Mouse (Mus musculus): Measurements from ENCODE around the gene Mtus2. TPM values are rescaled to one million over a fixed set of nuclear protein-coding genes. Genes with fewer than 3 reads are reported as not detected.

Mtus2 gene
- polyA plus RNA-seq, 1 experiment: 22.5 TPM

- no peak overlapping the region for H3K4me3 ChIP-seq (ENCODE audit: insufficient read depth, low read length)
- no peak overlapping the region for H3K27ac ChIP-seq (ENCODE audit: insufficient read depth, low read length)
- H3K4me1 ChIP-seq (ENCODE audit: control insufficient read depth, insufficient read depth, low read length): no peaks in the 10 kb centered on the region; the same call in 1 of the 2 replicates
- TF ChIP-seq POLR2A (IDR thresholded peaks at IDR 0.05; ENCODE audit: extremely low read depth, insufficient read depth, low read length): no peak
- TF ChIP-seq CTCF (IDR thresholded peaks at IDR 0.05; ENCODE audit: extremely low read depth, insufficient read depth, low read length): no peak
These were observed 158.2 kb downstream of the Mtus2 start for GRCm38 (mm10) chr5:148115207-148115817.

DNA sequence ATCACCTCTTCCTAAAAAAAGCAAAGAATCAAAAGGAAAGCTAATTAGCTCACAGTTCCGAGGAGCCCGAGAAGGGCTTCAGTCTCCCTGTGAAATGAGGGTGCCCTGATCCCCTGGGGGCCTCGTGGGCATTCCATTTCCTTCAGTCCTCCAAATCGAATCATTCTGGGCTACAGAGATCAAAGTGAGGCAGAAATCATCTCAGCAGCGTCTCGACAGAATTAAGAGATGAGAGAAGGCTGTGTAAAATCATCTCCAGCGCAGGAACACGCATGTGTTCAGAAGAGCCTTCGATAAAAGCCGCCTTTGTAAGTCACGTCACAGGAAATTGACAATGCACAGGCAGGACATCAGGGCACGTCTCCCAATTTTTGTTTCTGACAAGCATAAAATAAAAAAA lies 167.2 kb downstream of the Mtus2 start:
- no peak overlapping the region for H3K27ac ChIP-seq (ENCODE audit: insufficient read depth, low read length)

GRCm38 (mm10) chr5:148130691-148131457 lies 173.8 kb downstream of the Mtus2 start:
- 0 out of 2 replicates have a peak, but pooled peaks have one; percentile 10 for TF ChIP-seq CTCF (IDR thresholded peaks at IDR 0.05; ENCODE audit: extremely low read depth, insufficient read depth, low read length)
- TF ChIP-seq POLR2A (IDR thresholded peaks at IDR 0.05; ENCODE audit: extremely low read depth, insufficient read depth, low read length): no peak
- Histone ChIP-seq H3K27ac (ENCODE audit: insufficient read depth, low read length) (peak overlapping the region; percentile 35), H3K4me3 (ENCODE audit: insufficient read depth, low read length) (no peak overlapping the region), H3K4me1 (ENCODE audit: control insufficient read depth, insufficient read depth, low read length) (peaks cover 10% of the 10 kb centered on the region)

More for the DNA sequence above, 167.2 kb downstream of the Mtus2 start:
- H3K4me3 ChIP-seq (ENCODE audit: insufficient read depth, low read length): no peak overlapping the region
- no peaks in the 10 kb centered on the region for H3K4me1 ChIP-seq (ENCODE audit: control insufficient read depth, insufficient read depth, low read length)
- no peak for TF ChIP-seq CTCF (IDR thresholded peaks at IDR 0.05; ENCODE audit: extremely low read depth, insufficient read depth, low read length)
- no peak for TF ChIP-seq POLR2A (IDR thresholded peaks at IDR 0.05; ENCODE audit: extremely low read depth, insufficient read depth, low read length)

DNA sequence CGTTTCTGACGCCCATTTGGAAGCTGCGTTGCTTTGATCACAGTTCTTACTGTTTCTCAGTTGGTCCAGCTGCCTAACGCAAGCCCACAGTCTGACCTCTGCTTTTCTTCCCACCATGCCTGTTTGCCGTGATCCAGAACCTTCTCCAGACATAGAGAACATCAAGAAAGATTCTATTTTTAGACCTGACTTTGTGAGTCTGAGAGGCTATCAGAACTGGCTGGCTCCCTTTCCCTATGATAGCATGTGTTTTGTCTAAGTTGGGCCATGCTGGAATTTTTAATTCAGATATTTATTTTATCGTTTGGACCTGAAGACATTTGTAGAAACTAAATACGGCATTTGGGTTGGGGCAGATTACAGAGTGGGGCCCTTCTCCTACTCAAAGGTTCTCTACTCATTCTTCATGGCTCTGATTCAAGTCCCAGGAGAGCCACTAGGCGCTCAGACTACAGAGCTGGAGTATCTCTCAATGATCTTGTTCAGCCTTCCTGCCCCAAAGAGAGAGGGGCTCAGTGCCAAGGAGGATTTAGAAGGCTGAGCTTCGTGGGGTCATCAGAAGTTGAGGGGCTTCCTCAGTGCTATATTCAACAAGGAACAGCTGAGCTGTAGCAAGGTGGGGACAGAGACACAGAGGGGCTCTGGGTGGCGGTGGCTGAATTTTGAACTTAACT lies 174.5 kb downstream of the Mtus2 start:
- no peak for TF ChIP-seq CTCF (IDR thresholded peaks at IDR 0.05; ENCODE audit: extremely low read depth, insufficient read depth, low read length)
- TF ChIP-seq POLR2A (IDR thresholded peaks at IDR 0.05; ENCODE audit: extremely low read depth, insufficient read depth, low read length): peak; percentile 28; the same call in 1 of the 2 replicates
- Histone ChIP-seq H3K4me3 (ENCODE audit: insufficient read depth, low read length) (no peak overlapping the region), H3K4me1 (ENCODE audit: control insufficient read depth, insufficient read depth, low read length) (peaks cover 10% of the 10 kb centered on the region), H3K27ac (ENCODE audit: insufficient read depth, low read length) (peak overlapping the region; percentile 16; the same call in 1 of the 2 replicates)

DNA sequence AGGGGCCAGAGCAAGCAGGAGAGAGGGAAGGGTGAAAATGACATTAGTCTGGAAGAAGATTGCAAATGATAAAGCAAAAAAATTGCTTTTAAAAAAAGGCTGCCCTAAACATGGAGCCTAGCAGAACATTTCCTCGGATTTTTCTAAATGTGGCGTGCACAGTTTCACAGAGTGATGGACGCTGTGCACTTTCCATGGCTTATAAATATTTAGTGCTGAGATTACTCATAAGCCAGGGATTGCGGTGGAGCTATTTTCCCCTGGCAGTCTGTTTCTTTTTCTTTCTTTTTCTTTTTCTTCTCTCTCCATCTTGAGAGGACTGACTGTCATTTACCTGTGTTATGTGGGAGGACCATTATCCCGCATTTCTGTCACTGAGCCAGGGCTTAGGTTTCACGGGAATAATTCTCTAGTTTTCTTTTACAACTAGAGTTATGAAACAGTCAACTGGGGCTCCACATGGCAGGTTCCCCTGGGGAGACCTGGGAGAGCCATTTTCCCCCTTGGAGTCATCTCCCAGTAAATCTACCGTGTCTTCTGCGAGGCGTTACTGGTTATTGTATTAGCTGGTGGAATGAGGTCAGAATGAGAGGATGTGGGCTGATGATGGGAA lies 176.4 kb downstream of the Mtus2 start:
- TF ChIP-seq POLR2A (IDR thresholded peaks at IDR 0.05; ENCODE audit: extremely low read depth, insufficient read depth, low read length) (no peak), CTCF (IDR thresholded peaks at IDR 0.05; ENCODE audit: extremely low read depth, insufficient read depth, low read length) (no peak)
- H3K4me1 ChIP-seq (ENCODE audit: control insufficient read depth, insufficient read depth, low read length): peaks cover 10% of the 10 kb centered on the region
- H3K27ac ChIP-seq (ENCODE audit: insufficient read depth, low read length): peak overlapping the region; percentile 26; the same call in 1 of the 2 replicates
- no peak overlapping the region for H3K4me3 ChIP-seq (ENCODE audit: insufficient read depth, low read length)

GRCm38 (mm10) chr5:148141662-148142061 lies 184.5 kb downstream of the Mtus2 start:
- Histone ChIP-seq H3K27ac (ENCODE audit: insufficient read depth, low read length) (no peak overlapping the region), H3K4me3 (ENCODE audit: insufficient read depth, low read length) (no peak overlapping the region), H3K4me1 (ENCODE audit: control insufficient read depth, insufficient read depth, low read length) (peaks cover 7% of the 10 kb centered on the region)
- TF ChIP-seq POLR2A (IDR thresholded peaks at IDR 0.05; ENCODE audit: extremely low read depth, insufficient read depth, low read length) (no peak), CTCF (IDR thresholded peaks at IDR 0.05; ENCODE audit: extremely low read depth, insufficient read depth, low read length) (peak; percentile 20; the same call in 1 of the 2 replicates)

DNA sequence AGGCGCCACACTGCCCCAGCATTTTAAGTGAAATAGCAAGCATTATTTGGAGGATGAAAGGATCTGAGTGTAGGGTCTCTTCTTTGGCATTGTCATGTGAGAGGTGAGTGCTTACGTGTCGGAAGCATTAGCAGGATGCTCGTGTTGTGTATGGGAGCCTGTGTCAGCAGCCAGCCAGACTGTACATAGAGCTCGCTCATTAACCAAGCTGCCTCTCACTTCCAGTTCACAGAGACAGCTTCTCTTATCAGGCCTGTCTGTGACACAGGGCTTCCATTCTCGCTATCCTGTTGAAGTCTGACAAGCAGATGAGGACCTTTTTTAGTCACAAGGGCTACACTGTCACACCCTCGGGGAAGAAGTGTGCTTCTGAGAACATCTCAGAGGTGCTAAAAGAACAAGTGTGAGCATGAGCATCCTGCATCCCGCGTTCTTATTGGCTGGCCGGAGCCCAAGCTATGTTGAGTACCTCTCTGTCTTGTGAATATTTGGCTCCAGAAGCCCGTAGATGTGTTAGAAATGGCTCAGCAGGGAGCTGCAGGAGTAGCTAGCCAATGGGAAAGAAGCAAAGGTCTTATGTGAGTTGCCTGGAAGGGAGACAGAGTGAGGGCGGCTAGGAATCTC lies 189.2 kb downstream of the Mtus2 start:
- H3K4me3 ChIP-seq (ENCODE audit: insufficient read depth, low read length): no peak overlapping the region
- peaks cover 10% of the 10 kb centered on the region for H3K4me1 ChIP-seq (ENCODE audit: control insufficient read depth, insufficient read depth, low read length)
- TF ChIP-seq CTCF (IDR thresholded peaks at IDR 0.05; ENCODE audit: extremely low read depth, insufficient read depth, low read length) (no peak), POLR2A (IDR thresholded peaks at IDR 0.05; ENCODE audit: extremely low read depth, insufficient read depth, low read length) (no peak)
- H3K27ac ChIP-seq (ENCODE audit: insufficient read depth, low read length): peak overlapping the region; percentile 62; the same call in 1 of the 2 replicates

GRCm38 (mm10) chr5:148151894-148152599 lies 194.9 kb downstream of the Mtus2 start:
- H3K4me3 ChIP-seq (ENCODE audit: insufficient read depth, low read length): no peak overlapping the region
- TF ChIP-seq CTCF (IDR thresholded peaks at IDR 0.05; ENCODE audit: extremely low read depth, insufficient read depth, low read length) (no peak), POLR2A (IDR thresholded peaks at IDR 0.05; ENCODE audit: extremely low read depth, insufficient read depth, low read length) (no peak)
- H3K27ac ChIP-seq (ENCODE audit: insufficient read depth, low read length): no peak overlapping the region
- H3K4me1 ChIP-seq (ENCODE audit: control insufficient read depth, insufficient read depth, low read length): peaks cover 6% of the 10 kb centered on the region

Measured in cortical plate, adult 2 months (tissue).